Mouse (Mus musculus) erythroblast, adult 5-6 weeks (primary cell): ENCODE results near the gene Cited2. TPM values are rescaled to one million over a fixed set of nuclear protein-coding genes. Genes with fewer than 3 reads are reported as not detected.

Experiments used
- ATAC-seq: replicated peaks from 2 replicates; pipeline ENCODE4 v1.8.0; 2016; ENCODE audit warnings: moderate number of reproducible peaks, mild to moderate bottlenecking, moderate TSS enrichment, inconsistent platforms; ENCODE audit not compliant: poor library complexity, low FRiP score, severe bottlenecking
- total RNA-seq, 2 experiments: library from RNA; stranded (forward) in 1 of 2; stranded (reverse) in 1 of 2; fragments of 150-400 nt in 1 of 2; fragments of 200-764, 138-1000 nt in 1 of 2; gene quantifications; 2 replicates each; pipeline versions ENCODE4 v1.2.3 to v1.2.4; 2015 to 2017; ENCODE audit warnings: low replicate concordance in 2 of 2

Gene Cited2
- total RNA-seq, 2 experiments from 2014 or later = 27.0 to 55.1 TPM

DNA sequence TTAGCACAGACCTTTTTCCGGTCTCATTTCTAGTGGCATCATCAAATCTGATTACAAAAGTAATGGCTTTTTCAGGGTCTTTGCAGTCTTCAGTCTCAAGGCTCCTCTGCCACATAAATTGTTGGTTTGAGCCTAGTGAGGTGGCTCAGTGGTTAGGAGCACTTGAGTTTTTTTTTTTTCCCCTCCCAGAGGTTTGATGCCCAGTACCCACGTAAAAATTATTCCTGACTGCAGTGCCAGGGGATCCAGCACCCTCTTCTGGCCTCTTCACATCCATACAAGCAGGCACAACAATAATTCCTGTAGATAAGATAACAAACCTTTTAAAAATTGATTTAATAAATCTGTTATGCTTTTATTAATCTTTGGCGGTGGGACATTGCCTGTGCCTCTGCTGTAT is 51.3 kb downstream of the Cited2 start:
- no peak for ATAC-seq

DNA sequence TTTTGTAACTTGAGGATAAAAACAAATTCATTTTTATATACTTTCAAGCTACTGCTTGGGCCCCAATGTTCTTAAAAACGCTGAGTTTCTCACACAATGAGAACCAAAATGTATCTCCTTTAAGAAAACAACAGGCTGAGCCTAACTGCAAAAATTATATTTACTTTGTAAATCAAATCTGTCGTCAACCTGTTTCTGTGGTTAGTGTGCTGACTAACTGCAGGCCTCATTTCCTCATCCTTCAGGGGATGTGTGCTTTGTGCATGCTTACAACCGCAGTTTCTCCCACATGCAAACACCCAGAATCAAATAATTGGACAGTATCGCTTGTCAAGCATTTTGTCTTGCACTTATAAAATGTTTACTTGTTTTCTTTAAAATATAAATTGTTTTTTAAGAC is 52.1 kb downstream of the Cited2 start:
- ATAC-seq = no peak

Other genes starting within 250 kb of the Cited2 start
- gene Txlnb, start 73.0 kb downstream of the Cited2 start, total RNA-seq (2015; ENCODE audit: low replicate concordance) = not detected in 2 replicates
- not detected in 2 replicates for gene Txlnb, start 73.0 kb downstream of the Cited2 start, total RNA-seq (2017; ENCODE audit: low replicate concordance)
- gene Heca, start 224.8 kb downstream of the Cited2 start, total RNA-seq (2015; ENCODE audit: low replicate concordance) = 8.4 and 21.7 TPM in 2 replicates
- gene Heca, start 224.8 kb downstream of the Cited2 start, total RNA-seq (2017; ENCODE audit: low replicate concordance) = 19.4 and 21.9 TPM in 2 replicates